Mouse (Mus musculus) midbrain, embryonic 14.5 days (tissue): ENCODE data around the gene Hemk1. TPM values are rescaled to one million over a fixed set of nuclear protein-coding genes. Genes with fewer than 3 reads are reported as not detected.

ENCODE experiments used
- ATAC-seq: fragments of 200-750 bp; cut with Nextera tagmentation; 2 replicates; pipeline ENCODE4 v1.8.0; 2017; ENCODE audit warnings: moderate number of reproducible peaks, moderate library complexity; ENCODE audit not compliant: low FRiP score, low TSS enrichment
- DNase-seq: peaks from one replicate; pipeline ENCODE4 v3.0.0-alpha.2; 2015
- H3K27ac ChIP-seq: fragments of 300-500 bp; sonication (generic); replicated peaks from 2 replicates; pipeline ENCODE4 v1.5.1; 2014; ENCODE audit warnings: mild to moderate bottlenecking, low read depth, low read length, moderate library complexity
- H3K27me3 ChIP-seq: fragments of 300-500 bp; sonication (generic); 2 replicates; pipeline ENCODE4 v1.6.1; 2014; ENCODE audit warnings: low read length, control low read depth, mixed read lengths; ENCODE audit not compliant: control insufficient read depth, insufficient read depth
- H3K36me3 ChIP-seq: fragments of 300-500 bp; sonication (generic); 2 replicates; pipeline ENCODE4 v1.6.1; 2014; ENCODE audit warnings: low read length, control low read depth; ENCODE audit not compliant: control insufficient read depth, insufficient read depth
- H3K4me1 ChIP-seq: fragments of 300-500 bp; sonication (generic); 2 replicates; pipeline ENCODE4 v1.6.1; 2014; ENCODE audit warnings: mild to moderate bottlenecking, antibody characterized with exemption, low read length, control low read depth; ENCODE audit not compliant: control insufficient read depth, insufficient read depth
- H3K4me2 ChIP-seq: fragments of 300-500 bp; sonication (generic); 2 replicates; pipeline ENCODE4 v1.6.1; 2014; ENCODE audit warnings: mild to moderate bottlenecking, low read length, moderate library complexity
- H3K4me3 ChIP-seq: fragments of 300-500 bp; sonication (generic); replicated peaks from 2 replicates; pipeline ENCODE4 v1.5.1; 2014; ENCODE audit warnings: low read depth, low read length
- H3K9ac ChIP-seq: fragments of 300-500 bp; sonication (generic); replicated peaks from 2 replicates; pipeline ENCODE4 v1.6.1; 2014; ENCODE audit warnings: mild to moderate bottlenecking, low read length, moderate library complexity
- H3K9me3 ChIP-seq: fragments of 300-500 bp; sonication (generic); 2 replicates; pipeline ENCODE4 v1.6.1; 2016; ENCODE audit warnings: low read length, control low read depth, mixed read lengths; ENCODE audit not compliant: control insufficient read depth
- WGBS: fragments of 180-500 bp; shearing (Covaris S2); extraction: QIAGEN DNeasy Blood & Tissue Kit; methylation state at CpG from one replicate; pipeline ENCODE4 v1.1.7; 2014; 5-methylcytosine and 5-hydroxymethylcytosine counted together
- polyA plus RNA-seq: library from polyadenylated mRNA; unstranded; fragments of >200 nt; fragmentation: Nextera tagmentation; extraction: Ambion mirVana; gene quantifications from 2 replicates; pipeline ENCODE4 v1.2.1, GENCODE M21; 2014

The Hemk1 gene
- polyA plus RNA-seq = 20.9 and 21.7 TPM in 2 replicates

GRCm38 (mm10) chr9:107338172-107338883 lies at the start of gene Hemk1:
TSS of gene Hemk1 (minus strand) at chr9:107338350.
- Histone ChIP-seq H3K27me3 (no peaks in the 10 kb centered on the region), H3K9ac (peak within 1 kb of the TSS; percentile 80), H3K36me3 (0 out of 2 replicates have a peak, but pooled peaks cover under 1% of the 10 kb centered on the region), H3K4me2 (peak within 1 kb of the TSS; percentile 92), H3K4me1 (peaks cover 24% of the 10 kb centered on the region), H3K4me3 (peak within 1 kb of the TSS; percentile 45), H3K9me3 (no peaks in the 10 kb centered on the region), H3K27ac (peak within 1 kb of the TSS; percentile 66)
- peak; percentile 71 for ATAC-seq
- peak; percentile 93 for DNase-seq
- 3% methylated on average over 30 of the region's 30 CpGs for WGBS

- DNase-seq (no peak), ATAC-seq (no peak)
- peaks cover 4% of the 10 kb centered on the region; the same call in 1 of the 2 replicates for H3K27me3 ChIP-seq
- no peak overlapping the region for H3K9ac ChIP-seq
- no peaks in the 10 kb centered on the region for H3K36me3 ChIP-seq
- no peak overlapping the region for H3K4me2 ChIP-seq
- H3K4me3 ChIP-seq = no peak overlapping the region
- 87% methylated on average over 3 of the region's 3 CpGs for WGBS
- no peaks in the 10 kb centered on the region for H3K9me3 ChIP-seq
- H3K27ac ChIP-seq = no peak overlapping the region
- H3K4me1 ChIP-seq = 0 out of 2 replicates have a peak, but pooled peaks cover 5% of the 10 kb centered on the region
Measured at GRCm38 (mm10) chr9:107387708-107388107, 49.6 kb upstream of the Hemk1 start.

- Histone ChIP-seq H3K27me3 (peaks cover 4% of the 10 kb centered on the region; the same call in 1 of the 2 replicates), H3K27ac (no peak overlapping the region), H3K9me3 (no peaks in the 10 kb centered on the region), H3K36me3 (no peaks in the 10 kb centered on the region), H3K9ac (no peak overlapping the region), H3K4me1 (0 out of 2 replicates have a peak, but pooled peaks cover 10% of the 10 kb centered on the region), H3K4me2 (no peak overlapping the region), H3K4me3 (no peak overlapping the region)
- WGBS = 67% methylated on average over 3 of the region's 3 CpGs
- DNase-seq (no peak), ATAC-seq (no peak)
Measured at GRCm38 (mm10) chr9:107386722-107387121, 48.6 kb upstream of the Hemk1 start.

- Histone ChIP-seq H3K4me3 (no peak overlapping the region), H3K4me2 (no peak overlapping the region), H3K27me3 (peaks cover 14% of the 10 kb centered on the region), H3K9me3 (no peaks in the 10 kb centered on the region), H3K27ac (no peak overlapping the region), H3K9ac (no peak overlapping the region), H3K36me3 (no peaks in the 10 kb centered on the region), H3K4me1 (0 out of 2 replicates have a peak, but pooled peaks cover 11% of the 10 kb centered on the region)
- DNase-seq (no peak), ATAC-seq (no peak)
- WGBS = 14% methylated on average over 3 of the region's 3 CpGs
Measured at GRCm38 (mm10) chr9:107384396-107384795, 46.2 kb upstream of the Hemk1 start.

- H3K4me3 ChIP-seq = no peak overlapping the region
- no peak overlapping the region for H3K27ac ChIP-seq
- whole genome bisulfite sequencing = 14% methylated on average over 8 of the region's 8 CpGs
- no peaks in the 10 kb centered on the region for H3K9me3 ChIP-seq
- peaks cover 27% of the 10 kb centered on the region; the same call in 1 of the 2 replicates for H3K4me1 ChIP-seq
- DNase-seq (no peak), ATAC-seq (no peak)
- no peak overlapping the region for H3K9ac ChIP-seq
- no peak overlapping the region for H3K4me2 ChIP-seq
- H3K27me3 ChIP-seq = peaks cover 15% of the 10 kb centered on the region
- H3K36me3 ChIP-seq = no peaks in the 10 kb centered on the region
Measured at GRCm38 (mm10) chr9:107381723-107382122, 43.6 kb upstream of the Hemk1 start.

GRCm38 (mm10) chr9:107377961-107378512 lies 39.9 kb upstream of the Hemk1 start:
- peaks cover 16% of the 10 kb centered on the region for H3K27me3 ChIP-seq
- H3K27ac ChIP-seq = peak overlapping the region; percentile 74
- H3K4me3 ChIP-seq = peak overlapping the region; percentile 35
- ATAC-seq (no peak), DNase-seq (peak; percentile 86)
- peaks cover 24% of the 10 kb centered on the region; the same call in 1 of the 2 replicates for H3K4me1 ChIP-seq
- WGBS = under 1% methylated on average over 35 of the region's 35 CpGs
- no peaks in the 10 kb centered on the region for H3K36me3 ChIP-seq
- H3K9me3 ChIP-seq = no peaks in the 10 kb centered on the region
- peak overlapping the region; percentile 57 for H3K9ac ChIP-seq
- peak overlapping the region; percentile 58 for H3K4me2 ChIP-seq

GRCm38 (mm10) chr9:107375451-107375850 lies 37.3 kb upstream of the Hemk1 start:
- H3K4me1 ChIP-seq = peaks cover 23% of the 10 kb centered on the region
- WGBS = 12% methylated on average over 5 of the region's 5 CpGs
- H3K9me3 ChIP-seq = no peaks in the 10 kb centered on the region
- H3K27me3 ChIP-seq = peaks cover 4% of the 10 kb centered on the region; the same call in 1 of the 2 replicates
- no peak overlapping the region for H3K4me2 ChIP-seq
- H3K9ac ChIP-seq = no peak overlapping the region
- no peak overlapping the region for H3K27ac ChIP-seq
- H3K4me3 ChIP-seq = no peak overlapping the region
- DNase-seq (no peak), ATAC-seq (no peak)
- H3K36me3 ChIP-seq = no peaks in the 10 kb centered on the region

GRCm38 (mm10) chr9:107374623-107375022 lies 36.5 kb upstream of the Hemk1 start:
- WGBS = 14% methylated on average over 8 of the region's 8 CpGs
- Histone ChIP-seq H3K27me3 (peaks cover 3% of the 10 kb centered on the region; the same call in 1 of the 2 replicates), H3K4me1 (peaks cover 30% of the 10 kb centered on the region), H3K9me3 (no peaks in the 10 kb centered on the region), H3K4me2 (no peak overlapping the region), H3K4me3 (no peak overlapping the region), H3K27ac (no peak overlapping the region), H3K36me3 (no peaks in the 10 kb centered on the region), H3K9ac (no peak overlapping the region)
- ATAC-seq = no peak
- peak; percentile 48 for DNase-seq
